17 mouse cellular contexts compared by ENCODE assay signal in the genomic region with DNA sequence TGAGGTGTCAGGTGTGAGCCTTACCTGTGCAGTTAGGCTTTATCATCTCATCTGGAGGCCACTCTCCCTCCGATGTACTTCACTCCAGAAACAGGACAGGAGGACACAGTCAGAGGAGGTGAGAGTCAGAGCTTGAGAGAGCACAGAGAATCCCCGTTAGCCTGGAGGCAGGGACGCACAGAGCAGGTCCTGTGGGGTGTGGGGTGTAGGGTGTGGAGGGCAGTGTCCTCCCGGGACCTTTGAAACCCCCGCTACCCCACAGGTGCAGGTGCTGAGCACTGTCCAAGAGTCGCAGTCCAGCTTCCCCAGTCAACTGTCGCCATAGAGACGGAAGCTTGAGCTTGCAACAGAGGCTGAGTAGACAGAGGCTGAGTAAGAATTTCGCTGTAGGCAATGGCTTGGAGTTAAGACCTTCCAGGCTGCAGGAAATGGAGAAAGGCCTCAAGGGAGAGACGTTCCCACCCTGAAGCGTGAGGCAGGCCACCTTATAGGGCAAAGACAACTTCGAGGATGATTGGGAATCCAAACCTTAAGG. TPM values are rescaled to one million over a fixed set of nuclear protein-coding genes. Genes with fewer than 3 reads are reported as not detected.
DNase-seq lines count a peak whose midpoint lies in the region; ATAC-seq lines count a peak whose summit lies in the region.
"Had no signal": no experiment of that assay in that cellular context is flagged by ENCODE, and none has a peak within 500 bp of the region (broad histone marks: within the 10 kb centered on the region; RNA-seq: fewer than 3 reads in every experiment).

A gene (minus strand): TSS at position 293 of the 535 bp plus-strand sequence.

- no peaks in the 10 kb centered on the region for H3K9me3 ChIP-seq in lung, embryonic 15.5 days
- no peaks in the 10 kb centered on the region for H3K9me3 ChIP-seq in megakaryocyte, embryonic 14.5 days
- H3K9me3 ChIP-seq: heart, embryonic 10.5 days; neural tube, embryonic 13.5 days had no signal

- peak; percentile 72 for DNase-seq in heart, adult 11 months
- DNase-seq in heart, adult 18-20 months: no peak
- DNase-seq in lung, postnatal 14 days: no peak
- DNase-seq in frontal cortex, postnatal 25 days (ENCODE audit: low spot score in 2 of 2): no peak
- DNase-seq in layer of hippocampus, postnatal 10 days (ENCODE audit: low spot score in 2 of 2): no peak
- DNase-seq: cerebellum, adult 2 months; kidney, adult 11 months had no signal

- no peak within 1 kb of the TSS for H3K4me2 ChIP-seq in lung, embryonic 15.5 days
- H3K4me2 ChIP-seq: neural tube, embryonic 13.5 days had no signal

- no peaks in the 10 kb centered on the region for H3K27me3 ChIP-seq in lung, embryonic 15.5 days
- H3K27me3 ChIP-seq in megakaryocyte, embryonic 14.5 days (replicated peaks): peaks cover 10% of the 10 kb centered on the region
- H3K27me3 ChIP-seq: neural tube, embryonic 13.5 days had no signal

- 0 out of 2 replicates have a peak, but pooled peaks have one; percentile 35 for ATAC-seq in lung, embryonic 15.5 days (ENCODE audit: borderline replicate concordance, extremely low read depth, low FRiP score, low TSS enrichment)
- ATAC-seq: midbrain, embryonic 16.5 days had no signal

- H3K4me1 ChIP-seq in lung, embryonic 15.5 days: peaks cover 3% of the 10 kb centered on the region
- H3K4me1 ChIP-seq in brown adipose tissue, adult 24 weeks (ENCODE audit: control insufficient read depth, insufficient read depth, insufficient read length, low read length): no peaks in the 10 kb centered on the region
- H3K4me1 ChIP-seq in megakaryocyte, embryonic 14.5 days: peaks cover 16% of the 10 kb centered on the region

- H3K27ac ChIP-seq in lung, embryonic 15.5 days: no peak within 1 kb of the TSS
- H3K27ac ChIP-seq in brown adipose tissue, adult 24 weeks (replicated peaks; ENCODE audit: low read depth, low read length): no peak within 1 kb of the TSS
- H3K27ac ChIP-seq: heart, embryonic 10.5 days; neural tube, embryonic 13.5 days had no signal

- no peak within 1 kb of the TSS for H3K9ac ChIP-seq in lung, embryonic 15.5 days
- H3K9ac ChIP-seq: neural tube, embryonic 13.5 days had no signal

- H3K36me3 ChIP-seq in lung, embryonic 15.5 days: no peaks in the 10 kb centered on the region
- no peaks in the 10 kb centered on the region for H3K36me3 ChIP-seq in megakaryocyte, embryonic 14.5 days (replicated peaks; ENCODE audit: low read length)
- H3K36me3 ChIP-seq: heart, embryonic 10.5 days; neural tube, embryonic 13.5 days had no signal

- 43% methylated on average over 12 of the region's 12 CpGs for WGBS in lung, embryonic 15.5 days

- no peak within 1 kb of the TSS for H3K4me3 ChIP-seq in lung, embryonic 15.5 days
- H3K4me3 ChIP-seq in brown adipose tissue, adult 24 weeks (ENCODE audit: insufficient read depth, low read depth, low read length): 0 out of 2 replicates have a peak within 1 kb of the TSS, but pooled peaks have one; percentile 4
- H3K4me3 ChIP-seq in megakaryocyte, embryonic 14.5 days (replicated peaks): peak within 1 kb of the TSS; percentile 28
- H3K4me3 ChIP-seq: heart, embryonic 10.5 days; neural tube, embryonic 13.5 days had no signal

RNA-seq across cellular contexts. Expression of the gene that starts here (rescaled TPM):
- not detected for total RNA-seq in heart, adult 18-20 months (2021)
- 0.39 and 0.65 TPM in 2 replicates for polyA plus RNA-seq in lung, embryonic 15.5 days (2015; fragmentation: Nextera tagmentation; extraction: Ambion mirVana)
- not detected in 2 replicates for polyA plus RNA-seq in brown adipose tissue, adult 24 weeks (2012; ENCODE audit: insufficient read depth, insufficient read length, missing spikeins)
- not detected in 2 replicates for polyA plus RNA-seq in megakaryocyte, embryonic 14.5 days (2012; ENCODE audit: insufficient read depth, low replicate concordance)
- under 1 TPM; 0.41 to 0.49 TPM for total RNA-seq in layer of hippocampus, postnatal 10 days (2021)
- total RNA-seq: adrenal gland, postnatal 4 days; hematopoietic stem cell, adult 5-6 weeks; liver, adult 2 months had no signal
- polyA plus RNA-seq: heart, embryonic 10.5 days; liver, adult 2 months; neural tube, embryonic 13.5 days; thymus, postnatal 0 days had no signal

Comparison
In these comparisons a context has a peak if more than half of its experiments do, and no peak if none do; other contexts are left out.
1. Peak in ATAC-seq in lung, embryonic 15.5 days; RNA of the gene not detected or under 1 TPM.